ENCODE assay signal across 28 mouse cellular contexts in the genomic region with DNA sequence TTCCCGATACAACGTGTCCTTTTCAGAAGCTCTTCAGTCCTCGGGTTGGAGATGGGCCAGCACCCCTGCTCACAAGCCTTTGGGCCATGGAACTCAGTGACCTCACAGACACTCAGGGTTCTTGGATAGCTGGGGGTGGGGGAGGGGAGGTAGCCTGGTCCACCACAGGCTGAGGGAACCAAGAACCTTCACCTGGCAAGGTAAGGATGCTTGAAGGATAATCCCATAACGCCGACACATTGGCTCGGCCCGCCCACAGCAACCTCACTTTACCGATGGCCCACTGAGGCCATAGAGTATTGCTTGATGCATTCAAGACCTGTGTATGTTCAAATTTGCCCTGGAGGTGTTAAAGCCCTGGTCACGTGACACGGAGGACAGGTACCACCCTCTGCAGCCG. TPM values are rescaled to one million over a fixed set of nuclear protein-coding genes. Genes with fewer than 3 reads are reported as not detected.
DNase-seq lines count a peak whose midpoint lies in the region; ATAC-seq and TF ChIP-seq lines count a peak whose summit lies in the region.
"Had no signal": no experiment of that assay in that cellular context is flagged by ENCODE, and none has a peak within 500 bp of the region (broad histone marks: within the 10 kb centered on the region; RNA-seq: fewer than 3 reads in every experiment).

A gene (minus strand): TSS at position 101 of the 400 bp plus-strand sequence.

- no peaks in the 10 kb centered on the region for H3K9me3 ChIP-seq in G1E (replicated peaks)
- H3K9me3 ChIP-seq in intestine, postnatal 0 days (ENCODE audit: control insufficient read depth) = no peaks in the 10 kb centered on the region
- no peaks in the 10 kb centered on the region for H3K9me3 ChIP-seq in stomach, embryonic 15.5 days
- H3K9me3 ChIP-seq: embryonic facial prominence, embryonic 15.5 days; heart, embryonic 10.5 days; liver, embryonic 15.5 days; lung, embryonic 15.5 days had no signal

- no peaks in the 10 kb centered on the region for H3K27me3 ChIP-seq in C2C12 (ENCODE audit: control insufficient read depth, insufficient read depth, insufficient read length)
- H3K27me3 ChIP-seq in G1E (ENCODE audit: insufficient read depth, low read length) = no peaks in the 10 kb centered on the region
- no peaks in the 10 kb centered on the region for H3K27me3 ChIP-seq in intestine, postnatal 0 days (replicated peaks; ENCODE audit: control insufficient read depth, insufficient read depth, low read length)
- no peaks in the 10 kb centered on the region for H3K27me3 ChIP-seq in stomach, embryonic 15.5 days (replicated peaks)
- H3K27me3 ChIP-seq: embryonic facial prominence, embryonic 15.5 days; liver, embryonic 15.5 days; lung, embryonic 15.5 days had no signal

- no peaks in the 10 kb centered on the region for H3K79me3 ChIP-seq in C2C12 (ENCODE audit: low read depth)

- no peak for DNase-seq in G1E (ENCODE audit: low spot score)
- DNase-seq in yolk sac, embryonic 10.5 days (ENCODE audit: low spot score) = no peak
- DNase-seq in thymus, postnatal 0 days (ENCODE audit: low spot score) = no peak
- no peak for DNase-seq in thymus, postnatal 4 days
- DNase-seq: cerebellum, postnatal 25 days; embryo, embryonic 11 days; heart, postnatal 14 days; kidney, postnatal 4 days; liver; midbrain, embryonic 14.5 days had no signal

- H3ac ChIP-seq in C2C12 (ENCODE audit: control insufficient read depth, insufficient read length, low read depth) = no peak within 1 kb of the TSS

- TF ChIP-seq CTCF in C2C12 (IDR thresholded peaks at IDR 0.05; ENCODE audit: control insufficient read depth, insufficient read depth, insufficient read length) (no peak), G1E (IDR thresholded peaks at IDR 0.05; ENCODE audit: low read depth, low read length) (no peak)
- no peak for TF ChIP-seq CTCF in intestine, postnatal 0 days (IDR thresholded peaks at IDR 0.05; ENCODE audit: low read depth)

- 91% methylated on average over 11 of the region's 11 CpGs for WGBS in intestine, postnatal 0 days
- 88% methylated on average over 11 of the region's 11 CpGs for WGBS in stomach, embryonic 15.5 days

- H3K36me3 ChIP-seq in C2C12 (ENCODE audit: control insufficient read depth, insufficient read depth) (peaks cover 37% of the 10 kb centered on the region), G1E (replicated peaks) (peaks cover 100% of the 10 kb centered on the region)
- peaks cover 41% of the 10 kb centered on the region for H3K36me3 ChIP-seq in intestine, postnatal 0 days (ENCODE audit: control insufficient read depth, insufficient read depth)
- peaks cover 44% of the 10 kb centered on the region for H3K36me3 ChIP-seq in stomach, embryonic 15.5 days

- ATAC-seq in G1E (ENCODE audit: extremely low read depth, insufficient number of reproducible peaks, low FRiP score, poor library complexity, severe bottlenecking) = no peak
- no peak for ATAC-seq in intestine, postnatal 0 days
- no peak for ATAC-seq in stomach, embryonic 15.5 days (ENCODE audit: insufficient read depth, low FRiP score, low read depth)
- ATAC-seq: forebrain, embryonic 14.5 days; inflammation-experienced regulatory T-cells, adult 6 months had no signal

- no peak within 1 kb of the TSS for H3K4me2 ChIP-seq in intestine, postnatal 0 days (replicated peaks; ENCODE audit: low read depth)
- H3K4me2 ChIP-seq in stomach, embryonic 15.5 days = no peak within 1 kb of the TSS
- H3K4me2 ChIP-seq: embryonic facial prominence, embryonic 15.5 days; hindbrain, embryonic 14.5 days; liver, embryonic 15.5 days; lung, embryonic 15.5 days had no signal

- peaks cover 78% of the 10 kb centered on the region for H3K4me1 ChIP-seq in G1E (ENCODE audit: insufficient read depth, low read depth, low read length)
- peaks cover 10% of the 10 kb centered on the region; the same call in 1 of the 2 replicates for H3K4me1 ChIP-seq in intestine, postnatal 0 days (replicated peaks; ENCODE audit: control insufficient read depth, insufficient read depth, low read length)
- H3K4me1 ChIP-seq in stomach, embryonic 15.5 days = peaks cover 25% of the 10 kb centered on the region; the same call in 1 of the 2 replicates

- no peak within 1 kb of the TSS for H3K9ac ChIP-seq in intestine, postnatal 0 days (ENCODE audit: low read depth, low read length)
- no peak within 1 kb of the TSS for H3K9ac ChIP-seq in stomach, embryonic 15.5 days
- H3K9ac ChIP-seq: embryonic facial prominence, embryonic 15.5 days; hindbrain, embryonic 14.5 days; liver, embryonic 15.5 days; lung, embryonic 15.5 days had no signal

- H3K27ac ChIP-seq in intestine, postnatal 0 days (ENCODE audit: low read depth, low read length) = peak within 1 kb of the TSS; percentile 61
- 0 out of 2 replicates have a peak within 1 kb of the TSS, but pooled peaks have one; percentile 65 for H3K27ac ChIP-seq in stomach, embryonic 15.5 days
- H3K27ac ChIP-seq: embryonic facial prominence, embryonic 15.5 days; heart, embryonic 10.5 days; hindbrain, embryonic 14.5 days; liver, embryonic 15.5 days; lung, embryonic 15.5 days had no signal

- H3K4me3 ChIP-seq in C2C12 (ENCODE audit: insufficient read depth, poor library complexity, severe bottlenecking) (no peak within 1 kb of the TSS), G1E (ENCODE audit: low read depth, low read length) (peak within 1 kb of the TSS; percentile 3; the same call in 1 of the 2 replicates)
- H3K4me3 ChIP-seq in intestine, postnatal 0 days (ENCODE audit: low read depth, low read length) = no peak within 1 kb of the TSS
- H3K4me3 ChIP-seq in stomach, embryonic 15.5 days (replicated peaks) = no peak within 1 kb of the TSS
- H3K4me3 ChIP-seq: embryonic facial prominence, embryonic 15.5 days; heart, embryonic 10.5 days; liver, embryonic 15.5 days; lung, embryonic 15.5 days had no signal

- peaks cover 13% of the 10 kb centered on the region for H3K79me2 ChIP-seq in C2C12 (ENCODE audit: control insufficient read depth, insufficient read depth)

TF ChIP-seq in C2C12, 6 proteins besides CTCF, POLR2A, EP300 and RAD21:
- TF ChIP-seq USF1 (IDR thresholded peaks at IDR 0.05; ENCODE audit: low read depth) (peak; percentile 13), MAX (IDR thresholded peaks at IDR 0.05) (no peak)
TF ChIP-seq in C2C12: peak in this region for 1.

RNA-seq across cellular contexts. Expression of the gene that starts here (rescaled TPM):
- polyA plus RNA-seq in C2C12 (2012; fragmentation: generic; extraction: Trizol) = 0.33 TPM
- total RNA-seq in G1E (2014; fragmentation: Nextera tagmentation) = not detected in 2 replicates
- not detected in 2 replicates for total RNA-seq in G1E (2017)
- not detected in 2 replicates for polyA plus RNA-seq in G1E (2012)
- 0.17 and 0.22 TPM in 2 replicates for polyA plus RNA-seq in intestine, postnatal 0 days (2015; fragmentation: Nextera tagmentation; extraction: Ambion mirVana)
- polyA plus RNA-seq in stomach, embryonic 15.5 days (2015; fragmentation: Nextera tagmentation; extraction: Ambion mirVana) = 0.45 TPM in 1 of 2 replicates, not detected in the other
- polyA plus RNA-seq in thymus, postnatal 0 days (2015; fragmentation: Nextera tagmentation; extraction: Ambion mirVana) = not detected in 2 replicates
- total RNA-seq: adrenal gland, postnatal 4 days; gastrocnemius, adult 8-10 months; granulocyte monocyte progenitor cell, adult 5-6 weeks; heart, postnatal 14 days; left cerebral cortex, postnatal 25 days; megakaryocyte-erythroid progenitor cell, adult 5-6 weeks had no signal
- polyA plus RNA-seq: cerebellum, adult 2 months; forebrain, embryonic 14.5 days; heart, embryonic 10.5 days; hindbrain, embryonic 14.5 days; inflammation-experienced regulatory T-cells, adult 6 months; kidney, embryonic 16.5 days; liver, embryonic 15.5 days; lung, embryonic 15.5 days; midbrain, embryonic 14.5 days; neural tube, embryonic 11.5 days had no signal
